Mouse (Mus musculus) spleen, adult 2 months (tissue): ENCODE data around the gene Ccdc33.

ENCODE experiments used
- CTCF ChIP-seq: fragments of 200-500 bp; IDR thresholded peaks from 2 replicates; pipeline ENCODE4 v1.5.1; 2011; ENCODE audit warnings: mild to moderate bottlenecking, inconsistent platforms; ENCODE audit not compliant: insufficient read depth, insufficient read length, insufficient replicate concordance; ENCODE audit errors: extremely low read depth
- POLR2A ChIP-seq: fragments of 200-500 bp; IDR thresholded peaks from 2 replicates; pipeline ENCODE4 v1.6.1; 2011; ENCODE audit warnings: low read depth, low read length, inconsistent platforms

DNA sequence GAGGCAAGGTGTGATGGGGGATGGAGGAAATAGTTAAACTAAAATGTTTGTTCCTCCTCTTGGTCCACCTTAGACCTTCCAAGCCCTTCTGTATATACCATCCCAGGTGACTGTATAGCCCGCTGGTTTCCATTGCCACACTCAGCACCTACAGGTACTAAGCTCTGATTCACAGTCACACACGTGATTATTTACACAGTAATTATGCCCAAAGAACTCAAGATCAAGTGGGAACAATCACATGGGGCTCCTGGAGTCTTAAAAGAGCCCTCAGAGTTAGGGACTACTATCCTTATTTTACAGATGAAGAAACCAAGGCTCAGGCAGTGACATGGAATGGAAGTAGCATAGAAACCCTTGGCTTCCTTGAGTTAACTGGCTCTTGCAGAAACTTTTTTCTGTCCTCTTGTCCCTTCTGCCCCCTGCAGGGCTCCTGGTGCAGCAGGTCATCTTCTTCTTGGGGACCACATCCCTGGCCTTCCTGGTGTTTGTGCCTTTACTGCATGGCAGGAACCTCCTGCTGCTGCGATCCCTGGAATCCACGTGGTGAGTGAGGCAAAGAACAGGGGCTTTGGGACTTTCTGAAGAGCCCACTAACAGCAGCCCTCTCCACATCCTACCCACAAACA is 32.2 kb upstream of the Ccdc33 start:
- 0 out of 2 replicates have a peak, but pooled peaks have one; percentile 2 for TF ChIP-seq CTCF
- TF ChIP-seq POLR2A, result no peak
